Mouse (Mus musculus): Measurements from ENCODE around the gene Ampd2. TPM values are rescaled to one million over a fixed set of nuclear protein-coding genes. Genes with fewer than 3 reads are reported as not detected.

The Ampd2 gene
- polyA plus RNA-seq, 1 experiment from 2014 or later = 53.5 TPM

DNA sequence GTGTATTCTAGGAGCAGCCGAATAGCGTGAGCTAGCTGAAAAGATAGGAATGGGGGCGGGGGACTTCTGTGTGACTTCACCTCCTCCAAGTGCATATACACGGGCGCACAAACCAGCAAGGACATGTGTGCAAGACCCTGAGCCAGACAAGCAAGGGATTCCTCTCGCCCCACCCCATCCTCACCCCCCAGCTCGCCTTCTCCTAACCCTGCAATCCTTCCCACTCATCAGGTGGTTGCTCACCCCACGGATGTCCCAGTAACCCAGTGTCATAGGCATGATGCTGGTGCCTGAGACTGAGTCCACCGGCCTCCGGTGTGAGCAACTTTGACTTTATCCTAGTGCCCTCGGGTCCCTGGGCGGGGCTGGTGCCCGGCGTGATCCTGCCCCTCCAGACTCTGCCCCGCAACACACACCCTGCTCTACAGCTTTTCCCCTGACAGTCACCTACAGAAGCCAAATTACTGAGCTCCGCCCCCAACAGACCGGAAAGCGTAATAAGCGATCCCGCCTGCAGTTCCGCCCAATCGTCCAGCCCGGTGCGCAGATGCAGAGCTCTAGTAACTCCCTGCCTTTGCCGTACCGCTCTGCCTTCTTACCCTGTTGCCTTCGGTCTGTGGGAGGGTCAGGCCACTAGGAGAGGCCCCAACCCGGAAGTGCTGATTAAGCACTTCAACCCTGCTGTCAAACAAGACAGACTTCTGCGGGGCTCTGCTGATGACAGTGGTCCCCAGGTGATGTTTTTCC is 41.9 kb downstream of the Ampd2 start, which contains the start of gene Gstm4:
Gene Gstm4 (minus strand): TSS at position 501 of the 747 bp plus-strand sequence.
- Histone ChIP-seq H3K27ac (ENCODE audit: low read depth, low read length) (peak within 1 kb of the TSS; percentile 60), H3K27me3 (ENCODE audit: control insufficient read depth, insufficient read depth, low read length) (no peaks in the 10 kb centered on the region), H3K9ac (replicated peaks; ENCODE audit: low read depth, low read length) (peak within 1 kb of the TSS; percentile 61), H3K4me2 (ENCODE audit: low read depth, low read length) (peak within 1 kb of the TSS; percentile 88), H3K4me1 (ENCODE audit: control insufficient read depth, insufficient read depth, low read length) (0 out of 2 replicates have a peak, but pooled peaks cover 4% of the 10 kb centered on the region), H3K4me3 (ENCODE audit: low read depth, low read length) (peak within 1 kb of the TSS; percentile 49), H3K9me3 (ENCODE audit: control insufficient read depth, low read length) (no peaks in the 10 kb centered on the region), H3K36me3 (ENCODE audit: control insufficient read depth, insufficient read depth, low read length) (no peaks in the 10 kb centered on the region)
- peak; percentile 93 for ATAC-seq (ENCODE audit: low read depth)
- 7% methylated on average over 29 of the region's 29 CpGs for WGBS

DNA sequence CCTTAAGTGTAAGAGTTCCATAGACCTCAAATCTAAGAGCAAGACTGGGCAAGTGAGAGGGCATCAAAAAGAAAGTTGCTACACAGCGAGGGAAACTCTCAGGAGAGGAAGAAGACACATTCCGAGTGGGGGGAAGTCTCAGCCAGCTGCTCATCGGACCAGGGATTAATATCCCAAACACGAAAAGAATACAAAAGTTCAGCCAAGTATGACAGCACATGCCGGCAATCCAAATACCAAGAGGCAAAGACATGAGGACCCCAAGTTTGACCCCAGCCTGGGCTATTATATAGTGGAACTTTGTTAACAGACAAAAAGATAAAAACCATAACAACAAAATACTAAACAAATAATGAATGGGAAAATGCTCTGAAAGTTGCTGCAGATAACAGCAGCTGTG is 53.3 kb downstream of the Ampd2 start:
- Histone ChIP-seq H3K4me2 (ENCODE audit: low read depth, low read length) (no peak overlapping the region), H3K27ac (ENCODE audit: low read depth, low read length) (no peak overlapping the region), H3K4me3 (ENCODE audit: low read depth, low read length) (no peak overlapping the region), H3K9ac (replicated peaks; ENCODE audit: low read depth, low read length) (no peak overlapping the region), H3K4me1 (ENCODE audit: control insufficient read depth, insufficient read depth, low read length) (no peaks in the 10 kb centered on the region), H3K36me3 (ENCODE audit: control insufficient read depth, insufficient read depth, low read length) (no peaks in the 10 kb centered on the region), H3K9me3 (ENCODE audit: control insufficient read depth, low read length) (no peaks in the 10 kb centered on the region), H3K27me3 (ENCODE audit: control insufficient read depth, insufficient read depth, low read length) (no peaks in the 10 kb centered on the region)
- 69% methylated on average over 5 of the region's 5 CpGs for WGBS
- no peak for ATAC-seq (ENCODE audit: low read depth)

DNA sequence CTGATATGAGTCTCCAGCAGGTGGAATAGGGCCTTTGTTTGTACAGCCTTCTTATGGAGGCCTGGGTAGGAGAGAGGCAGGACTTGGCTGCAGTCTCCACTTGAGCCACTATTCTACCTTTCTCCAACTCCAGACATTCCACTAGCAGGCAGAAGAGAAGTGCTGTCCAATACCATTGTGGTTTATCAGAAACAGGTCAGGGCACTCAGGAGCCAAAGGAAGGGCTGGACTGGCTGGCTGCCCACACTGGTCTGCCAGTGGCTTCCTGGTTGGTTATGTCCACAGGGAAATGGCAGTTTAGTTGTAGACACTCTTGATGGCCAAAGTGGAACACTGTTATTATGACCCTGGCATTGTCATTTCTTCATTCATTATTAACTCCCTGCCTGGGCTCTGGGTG is 54.3 kb downstream of the Ampd2 start:
- Histone ChIP-seq H3K36me3 (ENCODE audit: control insufficient read depth, insufficient read depth, low read length) (no peaks in the 10 kb centered on the region), H3K4me2 (ENCODE audit: low read depth, low read length) (no peak overlapping the region), H3K27ac (ENCODE audit: low read depth, low read length) (no peak overlapping the region), H3K9ac (replicated peaks; ENCODE audit: low read depth, low read length) (no peak overlapping the region), H3K27me3 (ENCODE audit: control insufficient read depth, insufficient read depth, low read length) (no peaks in the 10 kb centered on the region), H3K4me1 (ENCODE audit: control insufficient read depth, insufficient read depth, low read length) (no peaks in the 10 kb centered on the region), H3K9me3 (ENCODE audit: control insufficient read depth, low read length) (no peaks in the 10 kb centered on the region), H3K4me3 (ENCODE audit: low read depth, low read length) (no peak overlapping the region)
- no peak for ATAC-seq (ENCODE audit: low read depth)

- Histone ChIP-seq H3K4me3 (ENCODE audit: low read depth, low read length) (no peak overlapping the region), H3K9ac (replicated peaks; ENCODE audit: low read depth, low read length) (no peak overlapping the region), H3K4me2 (ENCODE audit: low read depth, low read length) (no peak overlapping the region), H3K9me3 (ENCODE audit: control insufficient read depth, low read length) (no peaks in the 10 kb centered on the region), H3K4me1 (ENCODE audit: control insufficient read depth, insufficient read depth, low read length) (no peaks in the 10 kb centered on the region), H3K27me3 (ENCODE audit: control insufficient read depth, insufficient read depth, low read length) (no peaks in the 10 kb centered on the region), H3K36me3 (ENCODE audit: control insufficient read depth, insufficient read depth, low read length) (no peaks in the 10 kb centered on the region), H3K27ac (ENCODE audit: low read depth, low read length) (no peak overlapping the region)
- no peak for ATAC-seq (ENCODE audit: low read depth)
- 48% methylated on average over 4 of the region's 4 CpGs for WGBS
These were observed 57.6 kb downstream of the Ampd2 start for GRCm38 (mm10) chr3:108028641-108029365.

DNA sequence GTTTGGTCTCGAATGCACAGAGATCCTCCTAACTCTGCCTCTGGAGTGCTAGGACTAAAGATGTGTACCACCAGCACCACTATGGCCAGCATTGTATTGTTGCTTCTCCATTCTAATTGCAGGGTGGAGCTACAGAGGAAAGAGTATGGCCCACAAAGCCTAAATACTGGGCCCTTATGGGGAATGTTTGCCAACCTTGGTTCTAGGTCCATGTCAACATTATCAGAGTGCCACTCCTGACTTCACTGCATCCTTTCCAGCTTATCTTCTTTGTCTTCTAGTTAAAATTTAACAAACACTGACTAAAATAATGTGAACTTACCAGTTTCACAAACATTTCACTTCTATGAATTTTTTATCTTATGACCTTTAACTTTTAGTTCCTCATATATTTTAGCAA is 59.9 kb downstream of the Ampd2 start:
- H3K27ac ChIP-seq (ENCODE audit: low read depth, low read length) = no peak overlapping the region
- ATAC-seq (ENCODE audit: low read depth) = no peak
- H3K27me3 ChIP-seq (ENCODE audit: control insufficient read depth, insufficient read depth, low read length) = no peaks in the 10 kb centered on the region
- H3K4me1 ChIP-seq (ENCODE audit: control insufficient read depth, insufficient read depth, low read length) = no peaks in the 10 kb centered on the region
- no peaks in the 10 kb centered on the region for H3K36me3 ChIP-seq (ENCODE audit: control insufficient read depth, insufficient read depth, low read length)
- H3K4me3 ChIP-seq (ENCODE audit: low read depth, low read length) = no peak overlapping the region
- H3K4me2 ChIP-seq (ENCODE audit: low read depth, low read length) = no peak overlapping the region
- WGBS = 90% methylated on average over 1 of the region's 1 CpGs
- H3K9me3 ChIP-seq (ENCODE audit: control insufficient read depth, low read length) = no peaks in the 10 kb centered on the region
- H3K9ac ChIP-seq (replicated peaks; ENCODE audit: low read depth, low read length) = no peak overlapping the region

DNA sequence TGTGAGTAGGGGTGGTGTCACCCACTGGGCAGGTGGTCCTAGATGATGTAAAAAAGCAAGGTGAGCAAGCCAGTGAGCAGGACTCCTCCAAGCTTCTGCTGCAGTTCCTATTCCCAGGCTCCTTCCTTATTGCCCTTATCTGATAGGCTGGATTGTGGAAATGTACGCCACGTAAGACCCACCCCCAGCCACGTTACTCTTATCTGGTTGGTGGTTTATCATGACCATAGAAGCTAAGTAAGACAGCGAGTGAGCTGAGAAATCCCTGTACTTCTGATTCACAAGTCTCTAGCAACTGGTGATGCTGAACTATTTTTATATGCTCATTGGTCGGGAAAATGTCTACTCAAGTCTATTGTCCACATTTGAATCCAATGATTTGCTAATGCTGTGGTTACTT is 60.4 kb downstream of the Ampd2 start:
- Histone ChIP-seq H3K9ac (replicated peaks; ENCODE audit: low read depth, low read length) (no peak overlapping the region), H3K4me3 (ENCODE audit: low read depth, low read length) (no peak overlapping the region), H3K27ac (ENCODE audit: low read depth, low read length) (no peak overlapping the region), H3K27me3 (ENCODE audit: control insufficient read depth, insufficient read depth, low read length) (no peaks in the 10 kb centered on the region), H3K9me3 (ENCODE audit: control insufficient read depth, low read length) (no peaks in the 10 kb centered on the region), H3K36me3 (ENCODE audit: control insufficient read depth, insufficient read depth, low read length) (no peaks in the 10 kb centered on the region), H3K4me2 (ENCODE audit: low read depth, low read length) (no peak overlapping the region), H3K4me1 (ENCODE audit: control insufficient read depth, insufficient read depth, low read length) (no peaks in the 10 kb centered on the region)
- WGBS = 81% methylated on average over 5 of the region's 5 CpGs
- no peak for ATAC-seq (ENCODE audit: low read depth)

DNA sequence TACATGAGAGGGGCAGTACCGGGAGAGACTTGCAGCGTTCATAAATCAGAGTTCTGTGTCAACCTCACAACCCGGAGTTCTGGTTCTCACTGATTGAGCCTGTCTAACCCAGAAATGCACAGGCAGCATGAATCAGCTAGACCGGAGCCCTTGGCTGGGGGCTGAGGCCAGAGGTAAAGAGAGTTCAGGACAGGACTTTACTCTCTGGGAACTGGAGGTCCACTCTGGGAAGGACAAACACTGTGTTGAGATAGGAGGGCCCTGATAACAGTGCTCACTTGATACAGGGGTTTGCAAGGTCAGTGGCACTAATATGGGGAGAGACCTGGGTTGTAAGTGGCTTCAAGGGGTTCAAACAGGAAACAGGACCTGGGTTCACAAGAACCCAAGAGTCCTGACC is 61.1 kb downstream of the Ampd2 start:
- Histone ChIP-seq H3K4me3 (ENCODE audit: low read depth, low read length) (no peak overlapping the region), H3K9me3 (ENCODE audit: control insufficient read depth, low read length) (no peaks in the 10 kb centered on the region), H3K4me1 (ENCODE audit: control insufficient read depth, insufficient read depth, low read length) (no peaks in the 10 kb centered on the region), H3K36me3 (ENCODE audit: control insufficient read depth, insufficient read depth, low read length) (no peaks in the 10 kb centered on the region), H3K27ac (ENCODE audit: low read depth, low read length) (no peak overlapping the region), H3K9ac (replicated peaks; ENCODE audit: low read depth, low read length) (no peak overlapping the region), H3K27me3 (ENCODE audit: control insufficient read depth, insufficient read depth, low read length) (no peaks in the 10 kb centered on the region), H3K4me2 (ENCODE audit: low read depth, low read length) (no peak overlapping the region)
- no peak for ATAC-seq (ENCODE audit: low read depth)
- 68% methylated on average over 4 of the region's 4 CpGs for WGBS

Other genes with a start within 250 kb of the Ampd2 start
- not detected in 2 replicates for gene Eps8l3, start 209.4 kb downstream of the Ampd2 start, polyA plus RNA-seq (2014; fragmentation: Nextera tagmentation; extraction: Ambion mirVana)
- gene Gstm5, start 190.8 kb downstream of the Ampd2 start, polyA plus RNA-seq (2014; fragmentation: Nextera tagmentation; extraction: Ambion mirVana) = 261 and 263 TPM in 2 replicates
- gene Gstm7, start 154.8 kb downstream of the Ampd2 start, polyA plus RNA-seq (2014; fragmentation: Nextera tagmentation; extraction: Ambion mirVana) = 69.3 and 70.4 TPM in 2 replicates
- gene Gstm6, start 142.9 kb downstream of the Ampd2 start, polyA plus RNA-seq (2014; fragmentation: Nextera tagmentation; extraction: Ambion mirVana) = 7.4 and 13.2 TPM in 2 replicates
- not detected in 2 replicates for gene Gstm3, start 117.4 kb downstream of the Ampd2 start, polyA plus RNA-seq (2014; fragmentation: Nextera tagmentation; extraction: Ambion mirVana)
- 1.2 and 6.6 TPM in 2 replicates for gene Gstm2, start 100.2 kb downstream of the Ampd2 start, polyA plus RNA-seq (2014; fragmentation: Nextera tagmentation; extraction: Ambion mirVana)
- gene Gstm1, start 68.7 kb downstream of the Ampd2 start, polyA plus RNA-seq (2014; fragmentation: Nextera tagmentation; extraction: Ambion mirVana) = 123 and 186 TPM in 2 replicates
- 17.7 and 18.6 TPM in 2 replicates for gene Gstm4, start 41.8 kb downstream of the Ampd2 start, polyA plus RNA-seq (2014; fragmentation: Nextera tagmentation; extraction: Ambion mirVana)
- gene Gnat2, start 6.1 kb upstream of the Ampd2 start, polyA plus RNA-seq (2014; fragmentation: Nextera tagmentation; extraction: Ambion mirVana) = 0.24 TPM in 1 of 2 replicates, not detected in the other
- 108 and 141 TPM in 2 replicates for gene Gnai3, start 59.5 kb upstream of the Ampd2 start, polyA plus RNA-seq (2014; fragmentation: Nextera tagmentation; extraction: Ambion mirVana)
- 2.7 and 4.5 TPM in 2 replicates for gene Gpr61, start 68.2 kb upstream of the Ampd2 start, polyA plus RNA-seq (2014; fragmentation: Nextera tagmentation; extraction: Ambion mirVana)
- 11.2 TPM in 2 replicates for gene Amigo1, start 99.7 kb upstream of the Ampd2 start, polyA plus RNA-seq (2014; fragmentation: Nextera tagmentation; extraction: Ambion mirVana)
- gene Cyb561d1, start 114.6 kb upstream of the Ampd2 start, polyA plus RNA-seq (2014; fragmentation: Nextera tagmentation; extraction: Ambion mirVana) = 2.0 and 2.3 TPM in 2 replicates
- gene Atxn7l2, start 124.3 kb upstream of the Ampd2 start, polyA plus RNA-seq (2014; fragmentation: Nextera tagmentation; extraction: Ambion mirVana) = 22.0 and 24.0 TPM in 2 replicates
- gene Sypl2, start 140.0 kb upstream of the Ampd2 start, polyA plus RNA-seq (2014; fragmentation: Nextera tagmentation; extraction: Ambion mirVana) = 0.14 and 0.32 TPM in 2 replicates
- gene Psma5, start 170.3 kb upstream of the Ampd2 start, polyA plus RNA-seq (2014; fragmentation: Nextera tagmentation; extraction: Ambion mirVana) = 243 TPM in 2 replicates
- 19.4 and 26.7 TPM in 2 replicates for gene Sort1, start 197.4 kb upstream of the Ampd2 start, polyA plus RNA-seq (2014; fragmentation: Nextera tagmentation; extraction: Ambion mirVana)

Measured in neural tube, embryonic 14.5 days (tissue).